Mouse (Mus musculus) heart, embryonic 10.5 days (tissue): ENCODE data around the gene Macrod1. TPM values are rescaled to one million over a fixed set of nuclear protein-coding genes. Genes with fewer than 3 reads are reported as not detected.
"Not testable (repeated sequence)": the region's sequence is repeated elsewhere in the genome, so short reads cannot be mapped to it uniquely, and the experiment has no call there.

Experiments used
- DNase-seq: peaks from one replicate; pipeline ENCODE4 v3.0.0-alpha.2; 2017; ENCODE audit warnings: low spot score
- H3K27ac ChIP-seq: fragments of 300-500 bp; sonication (generic); 2 replicates; pipeline ENCODE4 v1.5.1; 2016; ENCODE audit warnings: mild to moderate bottlenecking
- H3K27me3 ChIP-seq: fragments of 300-500 bp; sonication (generic); 2 replicates; pipeline ENCODE4 v1.6.1; 2016; ENCODE audit warnings: mild to moderate bottlenecking; ENCODE audit not compliant: poor library complexity, insufficient read depth, severe bottlenecking
- H3K36me3 ChIP-seq: fragments of 300-500 bp; sonication (generic); 2 replicates; pipeline ENCODE4 v1.6.1; 2016; ENCODE audit warnings: mild to moderate bottlenecking, moderate library complexity
- H3K4me1 ChIP-seq: fragments of 300-500 bp; sonication (generic); 2 replicates; pipeline ENCODE4 v1.6.1; 2016; ENCODE audit warnings: mild to moderate bottlenecking
- H3K4me3 ChIP-seq: fragments of 300-500 bp; sonication (generic); 2 replicates; pipeline ENCODE4 v1.5.1; 2016; ENCODE audit warnings: mild to moderate bottlenecking, moderate library complexity
- H3K9me3 ChIP-seq: fragments of 300-500 bp; sonication (generic); 2 replicates; pipeline ENCODE4 v1.6.1; 2016; ENCODE audit warnings: mild to moderate bottlenecking, moderate library complexity
- WGBS: fragments of 180-500 bp; shearing (Covaris S2); methylation state at CpG from one replicate; pipeline ENCODE4 v1.1.7; 2016; 5-methylcytosine and 5-hydroxymethylcytosine counted together
- polyA plus RNA-seq: library from polyadenylated mRNA; unstranded; fragments of >200 nt; fragmentation: Nextera tagmentation; extraction: Ambion mirVana; gene quantifications from 2 replicates; pipeline ENCODE4 v1.2.1, GENCODE M21; 2016

Gene Macrod1
- polyA plus RNA-seq, 1 experiment from 2014 or later: 8.0 TPM

DNA sequence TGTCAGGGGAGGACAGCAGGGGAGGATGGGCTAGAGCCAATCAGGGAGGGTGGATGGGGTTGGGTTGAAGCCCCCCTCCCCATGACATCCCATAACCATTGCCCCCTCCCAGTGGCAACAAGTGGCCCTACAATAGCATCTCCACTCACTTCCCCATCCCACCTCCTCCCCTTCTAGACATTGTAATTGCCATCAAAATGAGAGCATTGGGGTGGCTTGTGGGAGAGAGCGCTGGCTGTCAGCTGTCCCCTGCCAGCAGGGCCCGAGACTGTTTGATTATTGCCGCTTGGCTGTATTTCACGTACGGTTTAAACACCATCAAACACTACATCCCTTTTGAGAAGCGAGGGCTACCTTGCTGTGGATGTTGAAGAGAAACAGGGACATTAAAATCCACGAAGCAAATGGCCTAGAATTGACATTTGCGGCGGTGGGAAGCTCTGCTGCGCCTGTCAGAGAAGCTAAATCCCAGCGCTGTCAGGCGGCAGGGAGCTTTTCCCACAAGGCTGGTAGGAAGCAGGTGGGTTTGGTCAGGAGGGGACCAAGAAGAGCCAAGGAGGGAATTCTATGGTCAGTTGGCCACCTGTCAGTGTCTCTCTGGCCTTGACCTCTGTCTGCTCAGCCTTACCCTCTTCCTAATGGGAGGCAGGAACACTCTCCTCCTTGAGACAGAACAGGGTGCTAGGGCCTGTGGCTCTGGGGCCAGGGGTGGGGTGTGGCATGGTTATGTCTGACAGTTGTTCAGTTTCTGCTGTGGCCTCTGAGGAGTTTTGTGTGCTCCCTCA lies 17.6 kb downstream of the Macrod1 start:
- no peak for DNase-seq
- no peak overlapping the region for H3K4me3 ChIP-seq
- peaks cover 47% of the 10 kb centered on the region for H3K4me1 ChIP-seq
- H3K36me3 ChIP-seq: no peaks in the 10 kb centered on the region
- H3K27me3 ChIP-seq: peaks cover 49% of the 10 kb centered on the region
- 50% methylated on average over 12 of the region's 12 CpGs for WGBS
- H3K9me3 ChIP-seq: no peaks in the 10 kb centered on the region
- H3K27ac ChIP-seq: no peak overlapping the region

DNA sequence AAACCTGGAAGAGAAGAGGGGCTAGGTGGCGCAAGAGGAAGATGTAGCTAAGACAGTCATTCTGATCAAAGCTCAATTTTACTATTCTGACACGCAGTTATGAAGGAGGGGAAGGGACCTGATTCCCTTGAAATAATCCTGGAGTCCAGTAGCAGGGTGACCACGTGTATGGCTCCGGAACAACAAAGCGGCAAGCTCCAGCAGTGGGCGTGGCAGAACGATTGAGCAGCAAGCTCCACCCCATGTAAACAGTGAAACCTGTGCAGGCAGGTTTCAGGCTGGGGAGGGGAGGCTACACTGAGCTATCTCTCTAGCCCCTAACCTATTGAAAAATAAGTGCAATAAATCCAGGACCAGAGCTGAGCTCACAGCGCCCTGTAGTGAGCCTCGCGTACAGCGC lies 18.7 kb downstream of the Macrod1 start:
- H3K27ac ChIP-seq, DNase-seq, H3K36me3 ChIP-seq, H3K4me3 ChIP-seq, H3K9me3 ChIP-seq: not testable (repeated sequence)
- Histone ChIP-seq H3K4me1 (peaks cover 38% of the 10 kb centered on the region), H3K27me3 (peaks cover 47% of the 10 kb centered on the region)
- 75% methylated on average over 11 of the region's 11 CpGs for WGBS

DNA sequence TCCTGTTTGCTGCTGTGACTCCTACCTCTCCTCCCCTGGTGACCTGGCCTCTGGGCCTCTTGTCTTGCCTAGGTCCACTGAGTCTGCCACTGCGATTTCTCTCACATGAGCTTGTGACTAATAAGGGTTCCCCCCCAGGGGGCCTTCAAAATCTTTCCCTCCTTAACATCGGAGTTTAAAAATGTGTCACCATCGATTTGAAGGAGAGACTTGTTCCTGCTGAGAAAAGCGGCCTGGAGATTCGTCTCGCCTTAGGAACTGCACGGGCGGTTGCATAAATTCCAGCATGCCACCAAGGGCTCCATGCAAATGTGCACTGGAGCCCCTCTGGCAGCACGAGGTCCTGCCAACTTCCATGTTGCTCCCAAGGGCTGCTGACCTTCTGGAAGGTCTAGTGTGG lies 21.1 kb downstream of the Macrod1 start:
- Histone ChIP-seq H3K27ac (no peak overlapping the region), H3K9me3 (no peaks in the 10 kb centered on the region), H3K36me3 (no peaks in the 10 kb centered on the region), H3K4me3 (no peak overlapping the region), H3K4me1 (peaks cover 15% of the 10 kb centered on the region), H3K27me3 (peaks cover 38% of the 10 kb centered on the region; the same call in 1 of the 2 replicates)
- WGBS: 66% methylated on average over 9 of the region's 9 CpGs
- no peak for DNase-seq

DNA sequence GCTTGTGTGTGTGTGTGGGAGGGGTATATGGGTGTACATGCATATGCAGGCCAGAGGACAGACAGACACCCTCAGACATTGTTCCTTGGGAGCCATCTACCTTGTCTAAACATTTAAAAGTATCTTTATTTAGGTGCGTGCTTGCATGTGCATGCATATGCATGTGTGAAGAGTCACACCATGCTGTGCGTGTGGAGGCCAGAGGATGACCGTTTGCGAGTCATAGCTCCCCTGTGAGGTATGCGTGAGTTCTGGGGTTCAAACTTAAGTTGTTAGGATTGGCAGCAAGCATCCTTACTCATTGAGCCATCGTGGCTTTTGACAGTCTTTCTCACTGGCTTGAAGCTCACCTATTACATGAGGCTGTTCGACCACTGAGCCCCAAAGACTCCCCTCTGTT lies 21.7 kb downstream of the Macrod1 start:
- no peak overlapping the region for H3K27ac ChIP-seq
- WGBS: 76% methylated on average over 7 of the region's 7 CpGs
- H3K4me3 ChIP-seq: no peak overlapping the region
- H3K9me3 ChIP-seq: no peaks in the 10 kb centered on the region
- peaks cover 13% of the 10 kb centered on the region; the same call in 1 of the 2 replicates for H3K4me1 ChIP-seq
- H3K36me3 ChIP-seq: no peaks in the 10 kb centered on the region
- H3K27me3 ChIP-seq: peaks cover 39% of the 10 kb centered on the region; the same call in 1 of the 2 replicates
- no peak for DNase-seq

DNA sequence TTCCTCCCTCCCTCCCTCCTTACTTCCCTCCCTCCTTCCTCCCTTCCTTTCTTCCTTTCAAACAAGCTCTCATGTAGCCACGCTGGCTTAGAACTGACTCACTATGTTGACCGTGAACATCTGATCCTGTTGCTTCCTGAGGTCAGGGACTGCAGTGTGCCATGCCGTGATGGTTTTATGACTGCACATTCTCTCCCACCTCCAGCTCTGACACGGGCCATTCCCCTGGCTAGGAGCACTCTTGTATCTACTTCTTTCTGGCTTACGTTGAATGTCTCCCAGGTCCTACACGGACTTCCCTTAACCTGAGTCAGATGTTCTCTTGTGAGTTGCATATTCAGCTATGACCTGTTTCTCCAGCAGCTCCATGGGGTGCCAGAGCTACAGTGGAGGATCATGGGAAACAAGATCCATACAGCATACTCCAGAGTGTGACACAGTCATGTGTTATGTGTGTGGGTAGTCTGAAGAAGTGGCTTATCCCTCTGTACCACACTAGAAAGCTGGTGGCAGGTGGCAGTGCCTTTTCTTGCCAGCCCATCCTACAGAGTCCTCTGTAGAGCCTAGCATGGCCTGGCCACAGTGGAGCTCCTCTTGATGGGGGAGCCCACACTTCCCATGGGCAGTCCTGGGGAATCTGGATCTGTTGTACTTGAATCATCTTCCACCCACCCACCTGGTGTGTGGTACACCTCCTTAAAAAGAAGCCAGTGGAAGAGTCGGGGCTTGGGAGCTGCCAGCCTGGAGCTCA lies 25.1 kb downstream of the Macrod1 start:
- H3K27ac ChIP-seq: no peak overlapping the region
- 81% methylated on average over 7 of the region's 7 CpGs for WGBS
- DNase-seq: no peak
- no peak overlapping the region for H3K4me3 ChIP-seq
- H3K36me3 ChIP-seq: no peaks in the 10 kb centered on the region
- no peaks in the 10 kb centered on the region for H3K9me3 ChIP-seq
- peaks cover 18% of the 10 kb centered on the region for H3K4me1 ChIP-seq
- H3K27me3 ChIP-seq: peaks cover 58% of the 10 kb centered on the region

DNA sequence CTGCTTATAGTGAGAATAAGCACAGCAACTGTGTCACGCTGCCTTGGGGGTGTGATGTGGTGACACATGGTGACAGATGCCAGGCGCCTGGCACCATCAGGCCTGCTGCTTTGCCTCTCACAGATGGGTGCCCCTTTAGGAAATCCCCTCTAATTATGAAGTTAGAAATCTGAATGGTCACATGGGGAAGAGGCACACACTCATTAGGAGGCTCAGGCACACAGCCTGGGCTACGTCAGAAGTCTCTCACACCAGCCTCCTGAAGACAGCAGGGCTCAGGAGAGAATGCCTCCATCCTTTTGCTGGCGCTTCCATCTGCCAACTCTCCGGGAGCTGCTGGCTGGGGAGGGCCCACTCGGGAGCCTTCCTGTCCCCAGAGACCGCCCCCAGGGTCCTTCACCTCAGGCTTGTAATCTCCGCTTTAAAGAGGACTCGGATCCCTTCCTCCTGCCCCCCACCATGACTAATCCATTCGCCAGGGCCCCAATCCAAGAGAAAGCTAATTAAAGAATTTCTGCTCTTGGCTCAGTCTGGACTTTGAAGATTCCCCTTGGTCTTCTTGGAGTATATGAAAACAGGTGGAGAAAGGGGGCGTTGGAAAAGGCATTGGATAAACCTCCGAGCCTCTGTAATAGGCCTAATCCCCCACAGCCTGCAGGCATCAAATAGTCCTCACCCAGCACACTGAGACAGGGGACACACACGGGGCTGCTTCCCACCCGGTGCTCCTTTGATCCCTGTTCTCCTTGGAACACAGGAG lies 26.6 kb downstream of the Macrod1 start:
- Histone ChIP-seq H3K27me3 (peaks cover 74% of the 10 kb centered on the region), H3K9me3 (no peaks in the 10 kb centered on the region), H3K27ac (no peak overlapping the region), H3K4me3 (no peak overlapping the region), H3K36me3 (no peaks in the 10 kb centered on the region), H3K4me1 (peaks cover 18% of the 10 kb centered on the region)
- 32% methylated on average over 14 of the region's 14 CpGs for WGBS
- no peak for DNase-seq

DNA sequence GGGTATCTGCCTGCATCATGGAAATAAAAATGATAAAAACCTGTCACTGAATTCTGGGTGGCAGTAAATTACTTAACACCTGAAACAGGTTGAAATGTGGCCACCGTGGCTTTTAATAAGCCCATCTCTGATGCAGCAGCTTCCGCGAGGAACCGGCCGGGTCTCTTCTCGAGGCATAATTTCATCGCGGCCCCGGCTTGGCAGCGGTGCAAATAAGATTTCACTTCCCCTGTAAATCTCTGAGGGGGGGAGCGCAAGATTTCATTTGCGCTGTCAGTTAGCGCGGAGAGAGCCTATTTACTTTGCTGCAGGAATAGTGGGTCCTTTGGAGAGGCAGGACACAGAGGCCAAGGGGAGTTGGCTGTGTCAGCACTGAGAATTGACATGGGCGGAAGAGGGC lies 28.1 kb downstream of the Macrod1 start:
- no peak overlapping the region for H3K4me3 ChIP-seq
- no peaks in the 10 kb centered on the region for H3K36me3 ChIP-seq
- peaks cover 15% of the 10 kb centered on the region for H3K4me1 ChIP-seq
- no peak overlapping the region for H3K27ac ChIP-seq
- 79% methylated on average over 15 of the region's 15 CpGs for WGBS
- no peak for DNase-seq
- H3K9me3 ChIP-seq: no peaks in the 10 kb centered on the region
- peaks cover 79% of the 10 kb centered on the region for H3K27me3 ChIP-seq

DNA sequence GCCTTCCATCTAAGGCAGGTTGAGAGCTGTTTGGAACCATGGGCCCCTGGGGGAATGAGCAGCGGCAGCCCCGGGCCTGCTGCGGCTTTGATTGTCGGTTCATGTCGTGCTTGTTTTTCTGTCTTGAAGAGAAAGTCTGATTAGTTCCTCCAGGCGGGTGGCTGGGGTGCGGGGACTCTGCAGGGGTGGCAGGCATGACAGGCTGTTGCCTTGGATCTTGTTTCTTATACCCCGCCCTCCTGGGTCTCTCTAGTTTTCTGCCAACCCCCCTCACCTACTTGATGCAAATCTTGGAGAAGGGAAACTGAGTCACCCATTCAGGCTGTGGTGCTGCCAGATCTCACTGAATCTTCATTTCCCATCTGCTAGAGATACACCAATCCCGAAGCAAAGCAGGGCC lies 31.9 kb downstream of the Macrod1 start:
- Histone ChIP-seq H3K27me3 (peaks cover 97% of the 10 kb centered on the region), H3K27ac (no peak overlapping the region), H3K36me3 (no peaks in the 10 kb centered on the region), H3K4me3 (no peak overlapping the region), H3K9me3 (no peaks in the 10 kb centered on the region), H3K4me1 (peaks cover 18% of the 10 kb centered on the region; the same call in 1 of the 2 replicates)
- DNase-seq: no peak
- WGBS: 16% methylated on average over 9 of the region's 9 CpGs

DNA sequence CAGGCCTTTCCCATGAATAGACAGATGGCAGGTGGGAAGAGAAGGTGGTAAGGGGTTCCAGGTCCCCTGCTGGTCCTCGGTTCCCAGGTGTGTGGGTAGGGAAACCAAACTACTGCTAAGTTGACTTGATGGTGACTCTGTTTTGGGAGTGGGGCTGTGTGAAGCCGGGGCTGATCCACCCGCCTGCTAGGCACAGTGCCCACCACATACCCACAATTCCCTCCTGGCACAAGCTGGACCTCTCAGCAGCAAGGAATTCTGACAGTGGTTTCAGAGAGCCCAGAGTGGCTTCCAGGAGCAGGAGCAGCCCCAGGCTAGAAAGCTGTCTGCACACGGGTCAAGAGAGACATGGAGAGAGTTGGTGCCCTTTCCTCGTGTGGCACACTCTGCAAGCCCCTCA lies 32.4 kb downstream of the Macrod1 start:
- Histone ChIP-seq H3K27ac (no peak overlapping the region), H3K27me3 (peaks cover 94% of the 10 kb centered on the region), H3K4me1 (peaks cover 15% of the 10 kb centered on the region; the same call in 1 of the 2 replicates), H3K9me3 (no peaks in the 10 kb centered on the region), H3K4me3 (no peak overlapping the region), H3K36me3 (no peaks in the 10 kb centered on the region)
- DNase-seq: no peak
- WGBS: 37% methylated on average over 5 of the region's 5 CpGs

DNA sequence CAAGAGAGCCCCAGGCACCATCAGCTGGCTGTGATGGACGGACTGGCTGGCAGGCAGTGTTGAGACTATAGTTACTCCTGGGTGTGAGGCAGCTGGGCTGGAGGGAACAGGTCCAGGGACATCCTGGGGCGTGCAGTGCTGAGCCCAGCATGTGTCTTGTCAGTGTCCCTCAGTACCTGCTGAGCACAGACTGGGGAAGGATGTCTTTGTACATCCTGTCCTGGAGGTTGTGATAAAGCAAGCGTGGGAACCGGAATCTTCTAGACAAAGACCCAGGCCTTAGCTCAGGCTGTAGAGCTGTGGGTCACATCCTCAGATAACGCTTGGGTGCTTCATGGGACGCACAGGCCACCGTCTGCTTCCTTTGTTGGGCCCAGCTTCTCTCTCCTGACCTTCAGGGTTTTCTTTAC lies 33.2 kb downstream of the Macrod1 start:
- no peak for DNase-seq
- no peaks in the 10 kb centered on the region for H3K9me3 ChIP-seq
- no peaks in the 10 kb centered on the region for H3K36me3 ChIP-seq
- peaks cover 94% of the 10 kb centered on the region for H3K27me3 ChIP-seq
- WGBS: 33% methylated on average over 7 of the region's 7 CpGs
- H3K4me1 ChIP-seq: peaks cover 13% of the 10 kb centered on the region; the same call in 1 of the 2 replicates
- no peak overlapping the region for H3K27ac ChIP-seq
- no peak overlapping the region for H3K4me3 ChIP-seq

DNA sequence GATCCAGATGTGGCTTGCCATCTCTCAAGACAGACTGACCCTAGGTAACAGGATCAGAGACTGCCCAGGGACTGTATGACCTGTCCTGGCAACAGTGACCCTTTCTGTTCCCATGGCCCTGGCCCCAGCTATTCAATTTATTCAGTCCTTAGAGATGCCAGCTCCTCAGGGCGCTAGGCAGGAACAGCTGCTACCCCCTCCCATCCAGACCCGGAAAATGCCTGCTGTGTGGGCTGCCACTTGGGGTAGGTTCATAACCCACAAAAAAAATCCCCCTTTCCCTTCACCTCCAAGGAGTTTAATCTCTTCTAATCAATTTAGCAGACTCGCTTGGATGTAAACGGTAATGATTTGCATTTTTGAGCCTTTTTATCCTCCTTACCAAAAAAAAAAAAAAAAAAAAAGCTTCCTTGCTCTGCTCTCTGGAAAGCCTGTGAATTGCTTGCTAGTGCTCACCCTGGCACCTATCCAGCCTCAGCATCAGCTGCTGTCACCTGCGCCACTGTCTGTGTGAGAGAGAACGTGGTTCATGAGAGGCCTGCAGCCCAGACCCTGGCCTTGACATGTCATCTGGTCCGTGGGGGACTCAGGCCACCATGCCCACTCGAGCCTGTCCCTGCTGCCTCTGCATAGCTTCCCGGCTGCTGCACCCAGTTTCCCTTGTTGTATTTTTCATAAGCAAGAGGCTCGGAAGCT lies 33.9 kb downstream of the Macrod1 start:
- peaks cover 94% of the 10 kb centered on the region for H3K27me3 ChIP-seq
- no peak overlapping the region for H3K4me3 ChIP-seq
- DNase-seq: no peak
- no peak overlapping the region for H3K27ac ChIP-seq
- H3K9me3 ChIP-seq: no peaks in the 10 kb centered on the region
- no peaks in the 10 kb centered on the region for H3K36me3 ChIP-seq
- peaks cover 10% of the 10 kb centered on the region; the same call in 1 of the 2 replicates for H3K4me1 ChIP-seq
- 39% methylated on average over 10 of the region's 10 CpGs for WGBS

DNA sequence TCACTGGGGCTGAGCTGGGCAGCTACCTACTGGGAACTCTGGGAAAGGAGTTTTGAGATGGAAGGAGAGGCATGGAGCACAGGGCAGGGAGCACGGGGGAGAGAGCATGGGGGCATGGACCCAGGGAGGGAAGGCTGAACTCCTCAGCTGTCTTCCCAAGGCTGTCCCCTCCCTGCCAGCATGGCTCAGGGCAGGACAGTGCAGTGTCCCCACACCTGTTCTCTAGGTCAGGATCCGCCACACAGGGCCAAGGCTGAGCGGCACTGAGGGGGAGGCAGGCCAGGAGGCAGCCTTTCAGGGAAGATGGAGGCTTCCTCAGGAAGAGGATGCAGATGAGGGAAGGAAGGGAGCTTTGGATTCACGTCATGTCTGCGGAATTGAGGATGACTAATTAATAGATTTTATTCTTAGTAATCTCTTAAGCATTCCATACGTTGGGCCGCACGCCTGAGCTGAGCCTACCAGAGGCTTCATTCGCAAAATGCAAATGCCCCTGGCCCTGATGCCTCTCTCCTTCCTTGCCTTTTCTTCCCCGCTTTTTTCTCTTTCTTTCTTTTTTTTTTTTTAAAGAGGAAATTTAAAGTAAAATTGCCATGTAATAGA lies 34.9 kb downstream of the Macrod1 start:
- H3K27ac ChIP-seq: no peak overlapping the region
- DNase-seq: no peak
- H3K4me1 ChIP-seq: peaks cover 10% of the 10 kb centered on the region; the same call in 1 of the 2 replicates
- WGBS: 63% methylated on average over 10 of the region's 10 CpGs
- H3K27me3 ChIP-seq: peaks cover 94% of the 10 kb centered on the region
- no peak overlapping the region for H3K4me3 ChIP-seq
- no peaks in the 10 kb centered on the region for H3K9me3 ChIP-seq
- H3K36me3 ChIP-seq: no peaks in the 10 kb centered on the region
